ENCODE assay signal across 21 mouse cellular contexts in the genomic region with DNA sequence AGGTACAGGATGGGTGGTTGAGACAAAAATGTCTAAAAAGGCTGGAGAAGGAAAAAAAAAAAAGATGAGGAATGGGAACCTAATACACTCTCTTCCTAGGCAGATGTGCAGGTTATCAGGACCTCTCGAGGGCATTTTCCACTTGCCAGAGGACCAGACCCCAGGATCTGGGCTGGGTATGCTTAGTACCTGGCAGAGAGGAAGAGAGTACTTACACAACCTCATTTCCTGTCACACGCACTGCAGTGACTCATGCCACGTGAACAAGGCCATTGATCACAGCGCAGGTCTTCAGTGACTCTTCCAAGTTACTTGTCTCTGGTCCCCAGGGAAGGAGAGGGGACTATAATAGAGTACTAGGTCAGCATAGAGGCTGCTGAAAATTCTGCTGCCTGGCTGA.
A peak's percentile ranks its signal among the peaks of the same experiment; 100 is the strongest.
DNase-seq lines count a peak whose midpoint lies in the region; ATAC-seq and TF ChIP-seq lines count a peak whose summit lies in the region.
"Had no signal": no experiment of that assay in that cellular context is flagged by ENCODE, and none has a peak within 500 bp of the region (broad histone marks: within the 10 kb centered on the region; RNA-seq: fewer than 3 reads in every experiment).

No protein-coding gene starts in this region.

- H3K4me2 ChIP-seq in intestine, postnatal 0 days (replicated peaks; ENCODE audit: low read depth), result no peak overlapping the region
- H3K4me2 ChIP-seq in intestine, embryonic 15.5 days (replicated peaks), result no peak overlapping the region
- H3K4me2 ChIP-seq: forebrain, embryonic 15.5 days; heart, embryonic 11.5 days; heart, embryonic 15.5 days; hindbrain, embryonic 15.5 days had no signal

- H3K27me3 ChIP-seq in intestine, postnatal 0 days (replicated peaks; ENCODE audit: control insufficient read depth, insufficient read depth, low read length), result no peaks in the 10 kb centered on the region
- H3K27me3 ChIP-seq in intestine, embryonic 15.5 days (replicated peaks), result 0 out of 2 replicates have a peak, but pooled peaks cover 3% of the 10 kb centered on the region
- H3K27me3 ChIP-seq: forebrain, embryonic 15.5 days; hindbrain, embryonic 15.5 days had no signal

- 47% methylated on average over 4 of the region's 4 CpGs for WGBS in intestine, postnatal 0 days
- WGBS in intestine, embryonic 15.5 days, result 69% methylated on average over 4 of the region's 4 CpGs

- no peak overlapping the region for H3K9ac ChIP-seq in intestine, postnatal 0 days (ENCODE audit: low read depth, low read length)
- no peak overlapping the region for H3K9ac ChIP-seq in intestine, embryonic 15.5 days
- H3K9ac ChIP-seq: forebrain, embryonic 15.5 days; heart, embryonic 15.5 days; hindbrain, embryonic 15.5 days had no signal

- ATAC-seq in intestine, postnatal 0 days, result peak; percentile 52; the same call in 1 of the 2 replicates
- ATAC-seq in intestine, embryonic 15.5 days, result no peak
- ATAC-seq: forebrain, embryonic 15.5 days had no signal

- no peaks in the 10 kb centered on the region for H3K36me3 ChIP-seq in intestine, postnatal 0 days (ENCODE audit: control insufficient read depth, insufficient read depth)
- H3K36me3 ChIP-seq in intestine, embryonic 15.5 days, result no peaks in the 10 kb centered on the region
- H3K36me3 ChIP-seq: forebrain, embryonic 15.5 days; heart, embryonic 15.5 days; hindbrain, embryonic 15.5 days had no signal

- H3K4me3 ChIP-seq in intestine, postnatal 0 days (ENCODE audit: low read depth, low read length), result no peak overlapping the region
- H3K4me3 ChIP-seq in intestine, embryonic 15.5 days (replicated peaks), result no peak overlapping the region
- H3K4me3 ChIP-seq: forebrain, embryonic 15.5 days; heart, embryonic 15.5 days; hindbrain, embryonic 15.5 days had no signal

- H3K27ac ChIP-seq in intestine, postnatal 0 days (ENCODE audit: low read depth, low read length), result no peak overlapping the region
- no peak overlapping the region for H3K27ac ChIP-seq in intestine, embryonic 15.5 days
- H3K27ac ChIP-seq: forebrain, embryonic 15.5 days; heart, embryonic 15.5 days; hindbrain, embryonic 15.5 days had no signal

- H3K4me1 ChIP-seq in intestine, postnatal 0 days (replicated peaks; ENCODE audit: control insufficient read depth, insufficient read depth, low read length), result no peaks in the 10 kb centered on the region
- H3K4me1 ChIP-seq in intestine, embryonic 15.5 days (replicated peaks), result 0 out of 2 replicates have a peak, but pooled peaks cover 1% of the 10 kb centered on the region
- H3K4me1 ChIP-seq: heart, embryonic 15.5 days had no signal

- no peak for TF ChIP-seq CTCF in intestine, postnatal 0 days (IDR thresholded peaks at IDR 0.05; ENCODE audit: low read depth)

- H3K9me3 ChIP-seq in intestine, postnatal 0 days (ENCODE audit: control insufficient read depth), result no peaks in the 10 kb centered on the region
- no peaks in the 10 kb centered on the region for H3K9me3 ChIP-seq in intestine, embryonic 15.5 days
- H3K9me3 ChIP-seq: forebrain, embryonic 15.5 days; heart, embryonic 15.5 days; hindbrain, embryonic 15.5 days had no signal

- DNase-seq in adrenal gland, adult (ENCODE audit: inconsistent age in 2 of 2, low spot score in 1 of 2), result peak; percentile 50 to 75
- no peak for DNase-seq in adrenal gland, postnatal 4 days (ENCODE audit: low spot score in 2 of 2)
- DNase-seq in adrenal gland, adult 8-10 months, result peak; percentile 50
- DNase-seq in adrenal gland, postnatal 36 days, result peak; percentile 40 to 48
- DNase-seq in urinary bladder, adult 18-20 months (ENCODE audit: low spot score in 2 of 2), result no peak
- no peak for DNase-seq in frontal cortex, postnatal 25 days (ENCODE audit: low spot score in 2 of 2)
- DNase-seq: cerebellum, adult 18-20 months; cerebellum, adult 9-10 months; cerebellum, postnatal 14 days; gastrocnemius, postnatal 10 days; gastrocnemius, postnatal 36 days; heart, postnatal 10 days; heart, postnatal 36 days; kidney, adult 18-20 months; kidney, adult 9 months had no signal

Comparison
In these comparisons a context has a peak if more than half of its experiments do, and no peak if none do; other contexts are left out.
1. DNase-seq: peak in adrenal gland, adult (2 of 2), adrenal gland, adult 8-10 months (single experiment) and adrenal gland, postnatal 36 days (2 of 2); none in adrenal gland, postnatal 4 days (0 of 2), urinary bladder, adult 18-20 months (0 of 2) and frontal cortex, postnatal 25 days (0 of 2).